Mouse (Mus musculus) effector memory CD4-positive, alpha-beta T cell, adult 5 months (primary cell): ENCODE measurements around the gene Odf3l1. TPM values are rescaled to one million over a fixed set of nuclear protein-coding genes. Genes with fewer than 3 reads are reported as not detected.

ENCODE experiments used
- polyA plus RNA-seq: library from polyadenylated mRNA; unstranded; fragments of 100-300 nt; shearing (Covaris generic); gene quantifications from one replicate; pipeline ENCODE4 v1.2.1, GENCODE M21; 2017

The Odf3l1 gene
- not detected for polyA plus RNA-seq

GRCm38 (mm10) chr9:56864216-56864729 is at the start of gene Odf3l1:
TSS of gene Odf3l1 (minus strand) at chr9:56864679.

DNA sequence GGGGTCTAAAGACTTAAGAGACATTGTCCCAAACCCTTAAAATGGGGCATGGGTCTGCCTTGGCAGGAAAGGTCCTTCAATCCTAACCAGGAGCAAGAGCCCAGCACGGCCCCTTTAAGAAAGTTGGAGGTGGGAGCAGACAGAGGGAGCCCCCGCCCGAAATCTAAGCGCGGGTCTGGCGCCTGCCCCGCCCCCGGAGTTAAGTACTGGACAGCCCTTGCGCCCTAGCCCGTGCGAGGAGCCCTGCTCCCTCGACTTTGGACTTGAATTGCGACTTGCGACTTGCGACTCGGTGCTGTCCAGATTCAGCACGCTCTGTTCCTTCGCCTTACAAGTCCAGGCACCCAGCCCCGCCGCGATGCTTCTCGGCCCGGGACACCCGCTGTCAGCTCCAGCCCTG is 353 bp upstream of the Odf3l1 start, which contains the start of gene Cspg4:
TSS of gene Cspg4 (plus strand) at position 202 of the 400 bp plus-strand sequence.

Other genes with a start within 250 kb of the Odf3l1 start
- not detected for gene Lingo1, start 68.2 kb downstream of the Odf3l1 start, polyA plus RNA-seq
- gene Cspg4, start 354 bp upstream of the Odf3l1 start, polyA plus RNA-seq: 0.15 TPM
- gene Snx33, start 63.7 kb upstream of the Odf3l1 start, polyA plus RNA-seq: 7.6 TPM
- gene Imp3, start 72.8 kb upstream of the Odf3l1 start, polyA plus RNA-seq: 66.6 TPM
- gene Snupn, start 86.2 kb upstream of the Odf3l1 start, polyA plus RNA-seq: 16.3 TPM
- 15.1 TPM for gene Ptpn9, start 130.2 kb upstream of the Odf3l1 start, polyA plus RNA-seq
- 30.3 TPM for gene Sin3a, start 207.4 kb upstream of the Odf3l1 start, polyA plus RNA-seq